Mouse (Mus musculus): ENCODE data around the gene Rbmy.
"Not testable (repeated sequence)": the region's sequence is repeated elsewhere in the genome, so short reads cannot be mapped to it uniquely, and the experiment has no call there.

The Rbmy gene

GRCm38 (mm10) chrY:2830380-2830779 lies at the start of gene Rbmy, which contains the start of gene Gm10256:
Rbmy (plus strand) TSS chrY:2830680.
Gm10256 (plus strand) TSS chrY:2830699.
- DNase-seq (ENCODE audit: low spot score in 2 of 2) = not testable (repeated sequence)

DNA sequence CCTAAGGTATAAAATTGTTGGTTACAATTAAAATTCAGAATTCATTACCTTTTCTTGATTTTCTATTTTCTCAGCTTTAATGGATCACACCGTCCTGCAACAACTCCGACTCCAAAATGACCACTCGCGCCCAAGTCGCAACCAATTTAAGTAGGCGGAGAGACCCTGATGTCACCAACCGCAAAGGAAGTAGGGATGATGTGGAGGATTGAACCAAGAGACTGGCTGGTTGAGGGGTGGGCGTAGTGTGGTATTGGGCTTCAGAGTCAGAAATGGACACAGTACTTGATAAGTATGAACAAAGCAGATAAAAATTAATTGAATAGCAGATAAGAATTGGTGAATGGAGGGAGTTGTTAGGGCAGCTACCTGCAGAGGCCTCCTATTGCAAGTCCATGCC lies 34.4 kb upstream of the Rbmy start, which contains the start of gene Gm4064:
Gene Gm4064, minus strand, starts transcription at position 101 of the 400 bp plus-strand sequence.
- DNase-seq (ENCODE audit: low spot score in 2 of 2) = not testable (repeated sequence)

Data from left cerebral cortex, adult 9 months (tissue).